Mouse (Mus musculus) E14TG2a.4 (cell line): Measurements from ENCODE around the gene Ddx41.

Experiments
- CTCF ChIP-seq: conservative IDR thresholded peaks from 2 replicates; pipeline ENCODE4 v1.5.1; 2014; ENCODE audit warnings: low read length
- NANOG ChIP-seq: IDR thresholded peaks from 2 replicates; pipeline ENCODE4 v1.6.1; 2014; ENCODE audit warnings: borderline replicate concordance, low read length, mixed read lengths
- POU5F1 ChIP-seq: IDR thresholded peaks from 2 replicates; pipeline ENCODE4 v1.6.1; 2014; ENCODE audit warnings: low read length, borderline replicate concordance

GRCm38 (mm10) chr13:55547916-55548315 is 11.5 kb upstream of the Ddx41 start:
- TF ChIP-seq CTCF: no peak
- TF ChIP-seq NANOG: no peak
- TF ChIP-seq POU5F1: no peak
